Mouse (Mus musculus): Measurements from ENCODE around the gene Filip1l. TPM values are rescaled to one million over a fixed set of nuclear protein-coding genes. Genes with fewer than 3 reads are reported as not detected.
A peak's percentile ranks its signal among the peaks of the same experiment; 100 is the strongest.

The Filip1l gene
- polyA plus RNA-seq, 1 experiment: 4.3 TPM

- H3K4me1 ChIP-seq (replicated peaks; ENCODE audit: control insufficient read depth, insufficient read depth, low read length): peaks cover 8% of the 10 kb centered on the region
- no peak for TF ChIP-seq POLR2A (IDR thresholded peaks at IDR 0.05; ENCODE audit: control insufficient read depth, extremely low read depth, insufficient read depth, low read length, poor library complexity)
- no peak for TF ChIP-seq CTCF (IDR thresholded peaks at IDR 0.05; ENCODE audit: borderline replicate concordance, control insufficient read depth, extremely low read depth, insufficient read depth, low read length, poor library complexity)
- no peak overlapping the region for H3K4me3 ChIP-seq (ENCODE audit: control insufficient read depth, insufficient read depth, low read length)
- WGBS: 92% methylated on average over 4 of the region's 4 CpGs
- no peak overlapping the region for H3K27ac ChIP-seq (ENCODE audit: control insufficient read depth, insufficient read depth, low read length)
- no peak for DNase-seq
- no peaks in the 10 kb centered on the region for H3K27me3 ChIP-seq (ENCODE audit: control insufficient read depth, insufficient read depth, low read length)
- no peaks in the 10 kb centered on the region for H3K36me3 ChIP-seq (ENCODE audit: control insufficient read depth, insufficient read depth, low read length)
Measured at GRCm38 (mm10) chr16:57491853-57492252, 139.0 kb downstream of the Filip1l start.

DNA sequence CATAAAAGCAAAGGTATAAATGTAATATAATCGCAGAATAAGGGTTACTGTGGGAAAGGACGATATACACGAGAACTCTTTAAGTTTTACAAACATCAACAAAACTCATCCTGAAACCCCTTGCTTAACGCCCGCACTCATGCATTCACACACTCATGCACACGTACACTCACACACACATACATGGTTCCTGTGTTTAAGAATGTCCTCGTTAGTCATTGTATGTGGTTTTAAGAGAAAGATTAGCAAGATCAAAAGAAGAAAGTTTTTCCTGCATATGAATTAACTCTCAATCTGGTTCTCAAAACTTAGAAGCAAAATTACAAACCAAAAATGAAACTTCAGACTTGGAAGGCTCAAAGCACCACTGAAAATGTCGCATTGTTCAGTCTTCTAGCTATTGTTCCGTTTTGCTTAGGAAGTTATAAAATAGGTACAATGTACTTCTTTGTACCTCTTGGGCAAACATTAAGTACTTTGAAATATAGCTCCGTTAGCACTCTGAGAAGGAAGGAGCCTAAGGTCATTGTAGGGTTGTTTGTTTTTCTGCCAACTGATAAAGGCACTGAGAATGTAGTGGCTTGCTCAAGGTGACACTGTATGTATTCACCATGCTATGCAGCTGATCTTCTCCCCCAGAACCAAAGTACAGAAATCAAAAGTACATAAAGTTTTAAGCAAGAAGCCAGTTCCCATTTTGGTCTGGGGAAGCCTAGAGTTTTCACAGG is 142.7 kb downstream of the Filip1l start:
- WGBS: 42% methylated on average over 10 of the region's 10 CpGs
- Histone ChIP-seq H3K4me1 (replicated peaks; ENCODE audit: control insufficient read depth, insufficient read depth, low read length) (peaks cover 10% of the 10 kb centered on the region), H3K27ac (ENCODE audit: control insufficient read depth, insufficient read depth, low read length) (no peak overlapping the region; the same call in 1 of the 2 replicates), H3K4me3 (ENCODE audit: control insufficient read depth, insufficient read depth, low read length) (no peak overlapping the region), H3K36me3 (ENCODE audit: control insufficient read depth, insufficient read depth, low read length) (no peaks in the 10 kb centered on the region), H3K27me3 (ENCODE audit: control insufficient read depth, insufficient read depth, low read length) (no peaks in the 10 kb centered on the region)
- no peak for DNase-seq
- TF ChIP-seq POLR2A (IDR thresholded peaks at IDR 0.05; ENCODE audit: control insufficient read depth, extremely low read depth, insufficient read depth, low read length, poor library complexity): no peak
- TF ChIP-seq CTCF (IDR thresholded peaks at IDR 0.05; ENCODE audit: borderline replicate concordance, control insufficient read depth, extremely low read depth, insufficient read depth, low read length, poor library complexity): no peak

DNA sequence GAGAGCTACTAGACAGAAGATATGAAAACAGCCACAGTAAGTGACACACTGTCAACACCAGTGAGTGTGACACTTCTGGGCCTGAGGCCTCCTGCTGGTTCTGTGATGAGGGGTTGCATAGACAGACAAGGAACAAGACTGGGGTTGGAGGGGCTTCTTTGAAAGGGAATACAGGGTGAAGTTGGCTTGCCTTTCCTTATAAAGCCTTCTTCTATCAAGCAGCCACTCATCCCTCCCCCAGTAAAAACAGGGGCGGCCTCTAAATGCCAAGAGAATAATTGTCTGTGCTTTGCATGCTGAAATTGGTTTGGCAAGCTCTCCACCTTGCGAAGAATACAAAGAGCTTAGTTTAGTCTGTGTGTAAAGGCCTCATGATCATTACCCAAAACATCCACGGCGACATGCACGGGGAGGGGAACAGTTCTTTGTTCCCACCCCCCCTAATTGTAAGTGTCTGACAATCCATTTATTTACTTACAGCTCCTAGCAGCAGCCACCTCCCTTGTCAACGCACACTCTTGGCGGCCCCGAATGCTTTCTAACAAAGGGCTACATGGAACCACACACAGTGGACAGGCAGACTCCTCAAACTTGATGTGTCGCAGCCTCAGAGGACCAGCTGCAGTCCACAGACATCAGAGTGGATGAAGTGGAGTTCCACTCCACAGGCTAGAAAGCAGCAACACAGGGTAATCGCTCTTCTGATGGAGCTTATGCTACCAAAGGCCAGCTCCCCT is 143.7 kb downstream of the Filip1l start:
- Histone ChIP-seq H3K4me3 (ENCODE audit: control insufficient read depth, insufficient read depth, low read length) (no peak overlapping the region), H3K27me3 (ENCODE audit: control insufficient read depth, insufficient read depth, low read length) (no peaks in the 10 kb centered on the region), H3K4me1 (replicated peaks; ENCODE audit: control insufficient read depth, insufficient read depth, low read length) (peaks cover 10% of the 10 kb centered on the region), H3K27ac (ENCODE audit: control insufficient read depth, insufficient read depth, low read length) (0 out of 2 replicates have a peak overlapping the region, but pooled peaks have one; percentile 10), H3K36me3 (ENCODE audit: control insufficient read depth, insufficient read depth, low read length) (no peaks in the 10 kb centered on the region)
- 94% methylated on average over 10 of the region's 10 CpGs for WGBS
- no peak for DNase-seq
- TF ChIP-seq CTCF (IDR thresholded peaks at IDR 0.05; ENCODE audit: borderline replicate concordance, control insufficient read depth, extremely low read depth, insufficient read depth, low read length, poor library complexity) (no peak), POLR2A (IDR thresholded peaks at IDR 0.05; ENCODE audit: control insufficient read depth, extremely low read depth, insufficient read depth, low read length, poor library complexity) (no peak)

- WGBS: 69% methylated on average over 3 of the region's 3 CpGs
- TF ChIP-seq POLR2A (IDR thresholded peaks at IDR 0.05; ENCODE audit: control insufficient read depth, extremely low read depth, insufficient read depth, low read length, poor library complexity) (no peak), CTCF (IDR thresholded peaks at IDR 0.05; ENCODE audit: borderline replicate concordance, control insufficient read depth, extremely low read depth, insufficient read depth, low read length, poor library complexity) (no peak)
- H3K4me1 ChIP-seq (replicated peaks; ENCODE audit: control insufficient read depth, insufficient read depth, low read length): peaks cover 8% of the 10 kb centered on the region
- no peak overlapping the region for H3K4me3 ChIP-seq (ENCODE audit: control insufficient read depth, insufficient read depth, low read length)
- no peak for DNase-seq
- H3K27ac ChIP-seq (ENCODE audit: control insufficient read depth, insufficient read depth, low read length): no peak overlapping the region
- H3K36me3 ChIP-seq (ENCODE audit: control insufficient read depth, insufficient read depth, low read length): no peaks in the 10 kb centered on the region
- no peaks in the 10 kb centered on the region for H3K27me3 ChIP-seq (ENCODE audit: control insufficient read depth, insufficient read depth, low read length)
Measured at GRCm38 (mm10) chr16:57500851-57501250, 148.0 kb downstream of the Filip1l start.

- Histone ChIP-seq H3K4me3 (ENCODE audit: control insufficient read depth, insufficient read depth, low read length) (no peak overlapping the region), H3K36me3 (ENCODE audit: control insufficient read depth, insufficient read depth, low read length) (no peaks in the 10 kb centered on the region), H3K27me3 (ENCODE audit: control insufficient read depth, insufficient read depth, low read length) (no peaks in the 10 kb centered on the region), H3K27ac (ENCODE audit: control insufficient read depth, insufficient read depth, low read length) (no peak overlapping the region), H3K4me1 (replicated peaks; ENCODE audit: control insufficient read depth, insufficient read depth, low read length) (no peaks in the 10 kb centered on the region)
- TF ChIP-seq POLR2A (IDR thresholded peaks at IDR 0.05; ENCODE audit: control insufficient read depth, extremely low read depth, insufficient read depth, low read length, poor library complexity) (no peak), CTCF (IDR thresholded peaks at IDR 0.05; ENCODE audit: borderline replicate concordance, control insufficient read depth, extremely low read depth, insufficient read depth, low read length, poor library complexity) (no peak)
- DNase-seq: no peak
- 91% methylated on average over 2 of the region's 2 CpGs for WGBS
Measured at GRCm38 (mm10) chr16:57502230-57502629, 149.3 kb downstream of the Filip1l start.

GRCm38 (mm10) chr16:57502761-57503160 is 149.9 kb downstream of the Filip1l start:
- H3K27ac ChIP-seq (ENCODE audit: control insufficient read depth, insufficient read depth, low read length): no peak overlapping the region
- no peak for DNase-seq
- TF ChIP-seq POLR2A (IDR thresholded peaks at IDR 0.05; ENCODE audit: control insufficient read depth, extremely low read depth, insufficient read depth, low read length, poor library complexity): no peak
- no peak for TF ChIP-seq CTCF (IDR thresholded peaks at IDR 0.05; ENCODE audit: borderline replicate concordance, control insufficient read depth, extremely low read depth, insufficient read depth, low read length, poor library complexity)
- 70% methylated on average over 5 of the region's 5 CpGs for WGBS
- no peak overlapping the region for H3K4me3 ChIP-seq (ENCODE audit: control insufficient read depth, insufficient read depth, low read length)
- no peaks in the 10 kb centered on the region for H3K4me1 ChIP-seq (replicated peaks; ENCODE audit: control insufficient read depth, insufficient read depth, low read length)
- H3K36me3 ChIP-seq (ENCODE audit: control insufficient read depth, insufficient read depth, low read length): no peaks in the 10 kb centered on the region
- no peaks in the 10 kb centered on the region for H3K27me3 ChIP-seq (ENCODE audit: control insufficient read depth, insufficient read depth, low read length)
